Comparison of ENCODE assay signal across 8 mouse cellular contexts in genomic region chr2:79635426-79636291, GRCm38 (mm10). TPM values are rescaled to one million over a fixed set of nuclear protein-coding genes. Genes with fewer than 3 reads are reported as not detected.
DNase-seq lines count a peak whose midpoint lies in the region; ATAC-seq and TF ChIP-seq lines count a peak whose summit lies in the region.

No protein-coding gene starts in this region.

- peak overlapping the region; percentile 94 for H3K4me3 ChIP-seq in intestine, postnatal 0 days (ENCODE audit: low read depth, low read length)
- H3K4me3 ChIP-seq in limb, embryonic 11.5 days (ENCODE audit: low read depth, low read length) = peak overlapping the region; percentile 74
- H3K4me3 ChIP-seq in midbrain, embryonic 13.5 days (replicated peaks) = peak overlapping the region; percentile 83
- peak overlapping the region; percentile 79 for H3K4me3 ChIP-seq in small intestine, adult 2 months (ENCODE audit: low read depth, low read length)

- H3K27me3 ChIP-seq in intestine, postnatal 0 days (replicated peaks; ENCODE audit: control insufficient read depth, insufficient read depth, low read length) = no peaks in the 10 kb centered on the region
- no peaks in the 10 kb centered on the region for H3K27me3 ChIP-seq in limb, embryonic 11.5 days (ENCODE audit: control insufficient read depth, insufficient read depth, low read length)
- peaks cover 13% of the 10 kb centered on the region; the same call in 1 of the 2 replicates for H3K27me3 ChIP-seq in midbrain, embryonic 13.5 days
- no peaks in the 10 kb centered on the region for H3K27me3 ChIP-seq in small intestine, adult 2 months (ENCODE audit: control insufficient read depth, insufficient read depth, low read length)

- H3K27ac ChIP-seq in intestine, postnatal 0 days (ENCODE audit: low read depth, low read length) = peak overlapping the region; percentile 89
- H3K27ac ChIP-seq in limb, embryonic 11.5 days (replicated peaks; ENCODE audit: low read depth, low read length) = 0 out of 2 replicates have a peak overlapping the region, but pooled peaks have one; percentile 33
- peak overlapping the region; percentile 72 for H3K27ac ChIP-seq in midbrain, embryonic 13.5 days
- peak overlapping the region; percentile 90 for H3K27ac ChIP-seq in small intestine, adult 2 months (ENCODE audit: insufficient read depth, low read depth, low read length)

- peak overlapping the region; percentile 77 for H3K4me2 ChIP-seq in intestine, postnatal 0 days (replicated peaks; ENCODE audit: low read depth)
- H3K4me2 ChIP-seq in limb, embryonic 11.5 days (ENCODE audit: low read depth, severe bottlenecking) = peak overlapping the region; percentile 92
- H3K4me2 ChIP-seq in midbrain, embryonic 13.5 days (replicated peaks) = peak overlapping the region; percentile 95

- DNase-seq in urinary bladder, adult 18-20 months (ENCODE audit: low spot score in 2 of 2) = peak; percentile 53 to 72
- DNase-seq in urinary bladder, postnatal 10 days (ENCODE audit: low spot score) = no peak
- DNase-seq in embryo, embryonic 11.5 days (ENCODE audit: low read depth, low spot score) = peak; percentile 50
- DNase-seq in limb, embryonic 11.5 days (ENCODE audit: low spot score) = peak; percentile 75

- under 1% methylated on average over 74 of the region's 83 CpGs for WGBS in intestine, postnatal 0 days
- WGBS in limb, embryonic 11.5 days = under 1% methylated on average over 78 of the region's 83 CpGs
- under 1% methylated on average over 82 of the region's 83 CpGs for WGBS in midbrain, embryonic 13.5 days
- under 1% methylated on average over 83 of the region's 83 CpGs for WGBS in small intestine, adult 2 months

- H3K9me3 ChIP-seq in intestine, postnatal 0 days (ENCODE audit: control insufficient read depth) = no peaks in the 10 kb centered on the region
- no peaks in the 10 kb centered on the region for H3K9me3 ChIP-seq in limb, embryonic 11.5 days (ENCODE audit: control insufficient read depth, low read length)
- H3K9me3 ChIP-seq in midbrain, embryonic 13.5 days = no peaks in the 10 kb centered on the region

- peak overlapping the region; percentile 86 for H3K9ac ChIP-seq in intestine, postnatal 0 days (ENCODE audit: low read depth, low read length)
- peak overlapping the region; percentile 70 for H3K9ac ChIP-seq in limb, embryonic 11.5 days (ENCODE audit: low read length)
- H3K9ac ChIP-seq in midbrain, embryonic 13.5 days (replicated peaks) = peak overlapping the region; percentile 84

- no peaks in the 10 kb centered on the region; the same call in 1 of the 2 replicates for H3K36me3 ChIP-seq in intestine, postnatal 0 days (ENCODE audit: control insufficient read depth, insufficient read depth)
- no peaks in the 10 kb centered on the region for H3K36me3 ChIP-seq in limb, embryonic 11.5 days (ENCODE audit: control insufficient read depth, insufficient read depth, low read length)
- H3K36me3 ChIP-seq in midbrain, embryonic 13.5 days = no peaks in the 10 kb centered on the region
- H3K36me3 ChIP-seq in small intestine, adult 2 months (ENCODE audit: control insufficient read depth, insufficient read depth, low read length) = peaks cover 13% of the 10 kb centered on the region

- ATAC-seq in granulocyte monocyte progenitor cell, adult 5-6 weeks (replicated peaks; ENCODE audit: poor library complexity, severe bottlenecking) = peak; percentile 51
- peak; percentile 69 for ATAC-seq in intestine, postnatal 0 days
- peak; percentile 86; the same call in 1 of the 2 replicates for ATAC-seq in limb, embryonic 11.5 days (ENCODE audit: insufficient number of reproducible peaks, low FRiP score, low TSS enrichment, low read depth)
- peak; percentile 93 for ATAC-seq in midbrain, embryonic 13.5 days

- H3K4me1 ChIP-seq in intestine, postnatal 0 days (replicated peaks; ENCODE audit: control insufficient read depth, insufficient read depth, low read length) = 0 out of 2 replicates have a peak, but pooled peaks cover 3% of the 10 kb centered on the region
- H3K4me1 ChIP-seq in limb, embryonic 11.5 days (ENCODE audit: control insufficient read depth, insufficient read depth, low read length) = peaks cover 3% of the 10 kb centered on the region; the same call in 1 of the 2 replicates
- peaks cover 17% of the 10 kb centered on the region for H3K4me1 ChIP-seq in midbrain, embryonic 13.5 days (replicated peaks)
- H3K4me1 ChIP-seq in small intestine, adult 2 months (ENCODE audit: control insufficient read depth, insufficient read depth, insufficient read length, low read length) = no peaks in the 10 kb centered on the region

- peak; percentile 34; the same call in 1 of the 2 replicates for TF ChIP-seq POLR2A in small intestine, adult 2 months (IDR thresholded peaks at IDR 0.05; ENCODE audit: low read depth, low read length)

- peak; percentile 42; the same call in 1 of the 2 replicates for TF ChIP-seq CTCF in intestine, postnatal 0 days (IDR thresholded peaks at IDR 0.05; ENCODE audit: low read depth)
- TF ChIP-seq CTCF in small intestine, adult 2 months (IDR thresholded peaks at IDR 0.05; ENCODE audit: extremely low read depth, insufficient read length, insufficient replicate concordance, low read depth, low read length) = no peak; the same call in 1 of the 2 replicates

RNA-seq across cellular contexts. Expression of gene Itprid2, which starts 0.5 kb away (rescaled TPM):
- total RNA-seq in granulocyte monocyte progenitor cell, adult 5-6 weeks (2014; fragmentation: Nextera tagmentation) = 14.7 and 20.0 TPM in 2 replicates
- 14.7 and 21.9 TPM in 2 replicates for total RNA-seq in granulocyte monocyte progenitor cell, adult 5-6 weeks (2017)
- 21.1 and 22.0 TPM in 2 replicates for polyA plus RNA-seq in intestine, postnatal 0 days (2015; fragmentation: Nextera tagmentation; extraction: Ambion mirVana)
- polyA plus RNA-seq in limb, embryonic 11.5 days (2014; fragmentation: Nextera tagmentation; extraction: Ambion mirVana) = 7.4 TPM in 2 replicates
- polyA plus RNA-seq in midbrain, embryonic 13.5 days (2015; fragmentation: Nextera tagmentation; extraction: Ambion mirVana) = 2.9 and 3.5 TPM in 2 replicates
- 18.1 and 29.2 TPM in 2 replicates for polyA plus RNA-seq in small intestine, adult 2 months (2012; rRNA removed)

Comparison
In these comparisons a context has a peak if more than half of its experiments do, and no peak if none do; other contexts are left out.
1. H3K27ac ChIP-seq: peak in every context shown above with its lines; median percentile 90 in small intestine, adult 2 months; 89 in intestine, postnatal 0 days; 72 in midbrain, embryonic 13.5 days; 33 in limb, embryonic 11.5 days.